Mouse (Mus musculus) small intestine, adult 2 months (tissue): ENCODE data around the gene Vstm2b. TPM values are rescaled to one million over a fixed set of nuclear protein-coding genes. Genes with fewer than 3 reads are reported as not detected.

ENCODE experiments used
- H3K27ac ChIP-seq: fragments of 200-500 bp; 2 replicates; pipeline ENCODE4 v1.5.1; 2012; ENCODE audit warnings: low read depth, low read length, control low read depth, inconsistent platforms; ENCODE audit not compliant: insufficient read depth
- H3K27me3 ChIP-seq: fragments of 200-500 bp; 2 replicates; pipeline ENCODE4 v1.6.1; 2012; ENCODE audit warnings: mild to moderate bottlenecking, moderate library complexity, low read length, inconsistent platforms; ENCODE audit not compliant: control insufficient read depth, insufficient read depth
- H3K36me3 ChIP-seq: fragments of 200-500 bp; 2 replicates; pipeline ENCODE4 v1.6.1; 2012; ENCODE audit warnings: mild to moderate bottlenecking, low read length, control low read depth, inconsistent platforms; ENCODE audit not compliant: control insufficient read depth, insufficient read depth
- H3K4me1 ChIP-seq: fragments of 200-500 bp; 2 replicates; pipeline ENCODE4 v1.6.1; 2012; ENCODE audit warnings: low read length, inconsistent platforms, mixed read lengths; ENCODE audit not compliant: control insufficient read depth, insufficient read depth, insufficient read length
- H3K4me3 ChIP-seq: fragments of 200-500 bp; 2 replicates; pipeline ENCODE4 v1.5.1; 2012; ENCODE audit warnings: low read depth, mild to moderate bottlenecking, control low read depth, inconsistent platforms, low read length, moderate library complexity
- CTCF ChIP-seq: fragments of 200-500 bp; IDR thresholded peaks from 2 replicates; pipeline ENCODE4 v1.5.1; 2012; ENCODE audit warnings: low read depth, mild to moderate bottlenecking, control low read depth, inconsistent platforms, low read length, moderate library complexity, mixed read lengths; ENCODE audit not compliant: insufficient replicate concordance, insufficient read length; ENCODE audit errors: extremely low read depth
- POLR2A ChIP-seq: fragments of 200-500 bp; IDR thresholded peaks from 2 replicates; pipeline ENCODE4 v1.6.1; 2012; ENCODE audit warnings: low read depth, mild to moderate bottlenecking, control low read depth, inconsistent platforms, low read length, moderate library complexity
- WGBS: fragments of 180-500 bp; shearing (Covaris S2); methylation state at CpG from one replicate; pipeline ENCODE4 v1.1.7; 2018; 5-methylcytosine and 5-hydroxymethylcytosine counted together
- polyA plus RNA-seq: library from polyadenylated mRNA; depleted of rRNA; stranded (reverse); fragments of >200 nt; gene quantifications from 2 replicates; pipeline ENCODE4 v1.2.3, GENCODE M21; 2012; rRNA removed

Gene Vstm2b
- polyA plus RNA-seq, 1 experiment, result 1.5 TPM

DNA sequence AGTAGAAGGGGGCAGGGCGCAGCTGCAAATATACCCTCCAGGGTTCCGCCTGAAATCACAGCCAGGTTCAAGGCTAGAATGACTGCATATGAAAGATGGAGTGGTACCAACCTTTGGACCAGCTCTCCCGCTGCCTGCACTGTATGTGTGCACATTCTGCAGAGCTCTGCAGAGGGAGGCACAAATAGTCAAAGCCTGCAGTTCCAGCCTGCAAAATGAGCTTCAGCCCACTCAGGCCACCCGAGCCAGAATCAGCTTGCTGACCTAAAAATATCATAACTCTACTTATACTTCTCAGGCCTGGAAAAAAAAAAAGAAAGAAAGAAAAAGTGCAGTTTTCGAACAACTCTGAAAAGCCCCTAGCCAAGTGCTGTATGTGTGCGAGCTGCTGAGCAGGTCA is 23.2 kb downstream of the Vstm2b start:
- H3K36me3 ChIP-seq, result no peaks in the 10 kb centered on the region
- H3K4me3 ChIP-seq, result no peak overlapping the region
- H3K27me3 ChIP-seq, result no peaks in the 10 kb centered on the region
- WGBS, result 78% methylated on average over 6 of the region's 6 CpGs
- TF ChIP-seq POLR2A, result no peak
- TF ChIP-seq CTCF, result no peak
- no peak overlapping the region for H3K27ac ChIP-seq
- no peaks in the 10 kb centered on the region for H3K4me1 ChIP-seq

DNA sequence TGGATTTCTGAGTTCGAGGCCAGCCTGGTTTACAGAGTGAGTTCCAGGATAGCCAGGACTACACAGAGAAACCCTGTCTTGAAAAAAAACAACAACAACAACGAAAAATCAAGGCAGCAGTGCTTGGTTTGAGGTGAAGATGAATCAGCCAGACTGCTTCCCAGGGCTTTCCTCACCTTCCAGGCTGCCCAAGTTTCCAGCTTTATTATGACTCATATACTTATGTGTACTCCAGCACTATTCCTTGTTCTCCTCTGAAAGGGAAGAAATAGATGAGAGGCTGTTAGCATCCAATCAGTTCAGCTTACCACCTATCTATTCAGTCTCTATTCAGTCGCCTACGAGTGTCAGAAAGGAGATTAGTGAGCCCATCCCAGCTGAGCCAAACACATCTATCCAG is 24.7 kb downstream of the Vstm2b start:
- no peaks in the 10 kb centered on the region for H3K4me1 ChIP-seq
- no peak overlapping the region for H3K4me3 ChIP-seq
- TF ChIP-seq CTCF, result no peak
- no peak for TF ChIP-seq POLR2A
- no peak overlapping the region for H3K27ac ChIP-seq
- 59% methylated on average over 4 of the region's 4 CpGs for WGBS
- H3K36me3 ChIP-seq, result no peaks in the 10 kb centered on the region
- no peaks in the 10 kb centered on the region for H3K27me3 ChIP-seq

DNA sequence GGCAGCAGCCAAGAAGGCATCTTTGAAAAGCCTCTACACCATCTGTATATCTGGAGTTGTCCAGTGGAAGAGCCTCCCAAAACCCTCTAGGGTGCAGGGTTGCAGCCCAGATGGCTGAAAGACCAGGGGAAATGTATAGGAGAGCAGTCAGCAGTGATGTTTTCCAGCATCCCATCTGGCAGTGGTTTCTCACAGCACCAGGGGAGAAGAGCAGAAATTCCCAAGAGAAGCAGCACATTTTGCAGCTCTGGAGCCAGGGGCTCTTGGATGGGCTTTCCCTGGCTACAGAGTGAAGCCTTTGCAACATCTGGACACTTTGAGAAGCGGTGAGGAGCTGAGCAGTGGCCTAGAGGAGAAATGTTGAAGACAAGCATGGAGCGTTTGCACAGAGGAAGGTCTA is 30.3 kb downstream of the Vstm2b start:
- TF ChIP-seq POLR2A, result no peak
- TF ChIP-seq CTCF, result no peak
- Histone ChIP-seq H3K4me1 (no peaks in the 10 kb centered on the region), H3K36me3 (no peaks in the 10 kb centered on the region), H3K27ac (no peak overlapping the region), H3K27me3 (no peaks in the 10 kb centered on the region), H3K4me3 (no peak overlapping the region)
- 79% methylated on average over 2 of the region's 2 CpGs for WGBS

DNA sequence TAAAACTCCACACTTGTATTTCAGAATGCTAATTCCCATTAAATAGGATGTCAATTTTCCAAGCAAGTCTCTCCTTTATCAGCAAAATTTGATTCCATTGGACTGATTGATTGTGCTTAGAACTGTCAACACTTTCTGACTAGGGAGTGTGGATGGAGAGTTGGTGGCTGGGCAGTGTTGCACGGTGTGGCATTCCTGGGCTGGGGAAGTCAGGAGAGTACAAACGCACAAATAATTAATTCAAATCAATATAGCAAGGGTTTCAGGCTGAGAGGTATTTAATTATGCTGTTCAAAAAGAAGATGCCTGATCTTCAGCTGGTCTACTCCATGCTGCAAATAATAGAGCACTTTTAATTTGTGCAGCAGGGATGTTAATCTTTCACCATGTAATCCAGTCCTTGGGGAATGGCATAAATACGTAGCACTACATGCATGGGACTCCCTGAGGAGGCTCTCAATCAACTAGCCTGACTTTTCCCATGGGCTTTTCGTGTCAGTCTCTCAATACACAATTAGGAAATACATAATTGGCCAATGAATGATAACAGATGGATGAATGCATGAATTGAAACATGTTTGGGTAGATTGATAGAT is 38.6 kb downstream of the Vstm2b start:
- H3K27ac ChIP-seq, result no peak overlapping the region
- no peak overlapping the region for H3K4me3 ChIP-seq
- no peaks in the 10 kb centered on the region for H3K4me1 ChIP-seq
- no peaks in the 10 kb centered on the region for H3K36me3 ChIP-seq
- TF ChIP-seq POLR2A (no peak), CTCF (no peak)
- H3K27me3 ChIP-seq, result no peaks in the 10 kb centered on the region
- 49% methylated on average over 4 of the region's 4 CpGs for WGBS

DNA sequence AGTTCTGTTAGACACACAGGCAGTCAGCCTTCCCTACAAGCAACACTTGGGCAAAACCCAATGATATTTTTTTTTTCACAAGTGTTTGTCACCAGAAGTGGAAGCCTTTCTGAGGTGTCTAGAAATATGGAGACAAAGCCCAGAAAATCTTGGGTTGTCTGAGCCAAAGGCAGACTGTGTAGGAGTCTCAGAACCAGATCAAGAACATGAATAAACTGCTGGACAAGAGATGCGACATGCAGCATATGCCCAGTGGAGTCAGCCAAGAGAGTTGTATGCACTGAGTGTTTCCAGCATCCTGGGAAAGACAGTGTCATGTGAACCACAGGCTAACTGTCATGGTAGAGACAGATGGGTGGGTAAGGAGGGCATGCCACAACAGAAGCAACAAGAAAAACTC is 41.2 kb downstream of the Vstm2b start:
- no peak overlapping the region for H3K27ac ChIP-seq
- H3K27me3 ChIP-seq, result no peaks in the 10 kb centered on the region
- 85% methylated on average over 1 of the region's 1 CpGs for WGBS
- H3K36me3 ChIP-seq, result no peaks in the 10 kb centered on the region
- no peaks in the 10 kb centered on the region for H3K4me1 ChIP-seq
- no peak overlapping the region for H3K4me3 ChIP-seq
- TF ChIP-seq POLR2A (no peak), CTCF (no peak)

DNA sequence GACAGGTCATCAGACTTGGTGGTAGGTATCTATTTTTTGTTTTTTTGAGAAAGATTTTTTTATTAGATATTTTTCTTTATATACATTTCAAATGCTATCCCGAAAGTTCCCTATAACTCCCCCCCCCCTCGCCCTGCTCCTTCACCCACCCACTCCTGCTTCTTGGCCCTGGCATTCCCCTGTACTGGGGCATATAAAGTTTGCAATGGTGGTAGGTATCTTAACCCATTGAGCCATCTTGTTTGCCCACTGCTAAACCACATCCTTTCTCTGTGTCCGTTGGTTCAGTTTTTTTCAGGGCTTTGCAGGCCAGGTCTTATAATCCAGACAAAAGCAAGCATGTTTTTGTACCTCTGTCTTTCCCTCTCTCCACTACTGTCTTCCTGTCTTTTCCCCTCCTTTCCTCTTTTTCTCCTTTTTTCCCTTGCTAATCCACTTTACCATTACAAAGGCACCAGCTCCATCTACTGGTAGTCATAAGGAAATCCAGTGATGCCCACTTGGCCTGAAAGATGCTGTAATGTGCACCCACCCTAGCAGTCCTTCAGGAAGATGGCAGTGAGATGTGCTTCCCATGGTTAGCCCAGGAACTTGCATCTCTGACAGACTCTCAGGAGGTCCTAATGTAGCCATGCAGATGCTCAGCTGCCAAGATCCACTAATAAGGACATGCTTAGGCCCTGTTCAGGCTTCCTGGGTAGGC is 44.3 kb downstream of the Vstm2b start:
- Histone ChIP-seq H3K4me1 (no peaks in the 10 kb centered on the region), H3K27me3 (no peaks in the 10 kb centered on the region), H3K4me3 (no peak overlapping the region), H3K36me3 (no peaks in the 10 kb centered on the region), H3K27ac (no peak overlapping the region)
- TF ChIP-seq CTCF (no peak), POLR2A (no peak)
- 50% methylated on average over 3 of the region's 3 CpGs for WGBS

Other genes with a start within 250 kb of the Vstm2b start
- gene 4930433I11Rik, start 89.2 kb downstream of the Vstm2b start, polyA plus RNA-seq, result not detected in 2 replicates
- not detected in 2 replicates for gene Gm4884, start 134.4 kb downstream of the Vstm2b start, polyA plus RNA-seq